Mouse (Mus musculus) neural tube, embryonic 14.5 days (tissue): Measurements from ENCODE around the gene Zdhhc22. TPM values are rescaled to one million over a fixed set of nuclear protein-coding genes. Genes with fewer than 3 reads are reported as not detected.
A peak's percentile ranks its signal among the peaks of the same experiment; 100 is the strongest.

ENCODE experiments used
- ATAC-seq: fragments of 200-750 bp; cut with Nextera tagmentation; 2 replicates; pipeline ENCODE4 v1.8.0; 2017; ENCODE audit warnings: low read depth, mild to moderate bottlenecking, moderate TSS enrichment, moderate library complexity
- H3K27ac ChIP-seq: fragments of 300-500 bp; sonication (generic); 2 replicates; pipeline ENCODE4 v1.5.1; 2014; ENCODE audit warnings: low read depth, mild to moderate bottlenecking, control low read depth, low read length, moderate library complexity, mixed read lengths
- H3K27me3 ChIP-seq: fragments of 300-500 bp; sonication (generic); 2 replicates; pipeline ENCODE4 v1.6.1; 2014; ENCODE audit warnings: low read length; ENCODE audit not compliant: control insufficient read depth, insufficient read depth
- H3K36me3 ChIP-seq: fragments of 300-500 bp; sonication (generic); 2 replicates; pipeline ENCODE4 v1.6.1; 2014; ENCODE audit warnings: low read length, mixed read lengths; ENCODE audit not compliant: control insufficient read depth, insufficient read depth
- H3K4me1 ChIP-seq: fragments of 300-500 bp; sonication (generic); 2 replicates; pipeline ENCODE4 v1.6.1; 2014; ENCODE audit warnings: low read length; ENCODE audit not compliant: control insufficient read depth, insufficient read depth
- H3K4me2 ChIP-seq: fragments of 300-500 bp; sonication (generic); 2 replicates; pipeline ENCODE4 v1.6.1; 2014; ENCODE audit warnings: mild to moderate bottlenecking, low read depth, low read length, control low read depth
- H3K4me3 ChIP-seq: fragments of 300-500 bp; sonication (generic); 2 replicates; pipeline ENCODE4 v1.5.1; 2014; ENCODE audit warnings: low read depth, low read length, control low read depth, mixed read lengths
- H3K9ac ChIP-seq: fragments of 300-500 bp; sonication (generic); replicated peaks from 2 replicates; pipeline ENCODE4 v1.6.1; 2014; ENCODE audit warnings: low read depth, mild to moderate bottlenecking, control low read depth, low read length, mixed read lengths
- H3K9me3 ChIP-seq: fragments of 300-500 bp; sonication (generic); 2 replicates; pipeline ENCODE4 v1.6.1; 2016; ENCODE audit warnings: low read length; ENCODE audit not compliant: control insufficient read depth
- WGBS: fragments of 180-500 bp; shearing (Covaris S2); extraction: QIAGEN DNeasy Blood & Tissue Kit; methylation state at CpG from one replicate; pipeline ENCODE4 v1.1.7; 2014; 5-methylcytosine and 5-hydroxymethylcytosine counted together
- polyA plus RNA-seq: library from polyadenylated mRNA; unstranded; fragments of >200 nt; fragmentation: Nextera tagmentation; extraction: Ambion mirVana; gene quantifications from 2 replicates; pipeline ENCODE4 v1.2.1, GENCODE M21; 2014

Zdhhc22 gene
- polyA plus RNA-seq, 1 experiment from 2014 or later, result 10.3 TPM

GRCm38 (mm10) chr12:87000840-87001176 lies 10.6 kb upstream of the Zdhhc22 start:
- no peak overlapping the region for H3K9ac ChIP-seq
- H3K4me3 ChIP-seq, result no peak overlapping the region
- ATAC-seq, result peak; percentile 67
- no peak overlapping the region for H3K27ac ChIP-seq
- no peaks in the 10 kb centered on the region for H3K9me3 ChIP-seq
- H3K27me3 ChIP-seq, result no peaks in the 10 kb centered on the region
- WGBS, result 27% methylated on average over 6 of the region's 6 CpGs
- no peak overlapping the region for H3K4me2 ChIP-seq
- peaks cover 3% of the 10 kb centered on the region; the same call in 1 of the 2 replicates for H3K4me1 ChIP-seq
- H3K36me3 ChIP-seq, result no peaks in the 10 kb centered on the region

GRCm38 (mm10) chr12:87000151-87000839 lies 10.1 kb upstream of the Zdhhc22 start:
- no peaks in the 10 kb centered on the region for H3K27me3 ChIP-seq
- no peak overlapping the region for H3K4me3 ChIP-seq
- peaks cover 3% of the 10 kb centered on the region; the same call in 1 of the 2 replicates for H3K4me1 ChIP-seq
- WGBS, result 53% methylated on average over 5 of the region's 5 CpGs
- peak; percentile 35 for ATAC-seq
- H3K9me3 ChIP-seq, result no peaks in the 10 kb centered on the region
- no peak overlapping the region for H3K9ac ChIP-seq
- no peaks in the 10 kb centered on the region for H3K36me3 ChIP-seq
- no peak overlapping the region for H3K27ac ChIP-seq
- H3K4me2 ChIP-seq, result no peak overlapping the region

- Histone ChIP-seq H3K4me3 (no peak overlapping the region), H3K9me3 (no peaks in the 10 kb centered on the region), H3K27ac (no peak overlapping the region), H3K4me2 (no peak overlapping the region), H3K36me3 (no peaks in the 10 kb centered on the region), H3K27me3 (no peaks in the 10 kb centered on the region), H3K9ac (no peak overlapping the region), H3K4me1 (peaks cover 3% of the 10 kb centered on the region; the same call in 1 of the 2 replicates)
- ATAC-seq, result no peak
- WGBS, result 75% methylated on average over 10 of the region's 10 CpGs
Measured at GRCm38 (mm10) chr12:86999283-86999820, 9.1 kb upstream of the Zdhhc22 start.

GRCm38 (mm10) chr12:86998699-86999098 lies 8.5 kb upstream of the Zdhhc22 start:
- no peak for ATAC-seq
- H3K4me2 ChIP-seq, result no peak overlapping the region
- no peaks in the 10 kb centered on the region for H3K27me3 ChIP-seq
- H3K27ac ChIP-seq, result no peak overlapping the region
- H3K9me3 ChIP-seq, result no peaks in the 10 kb centered on the region
- H3K9ac ChIP-seq, result no peak overlapping the region
- WGBS, result 89% methylated on average over 4 of the region's 4 CpGs
- no peak overlapping the region for H3K4me3 ChIP-seq
- peaks cover 3% of the 10 kb centered on the region; the same call in 1 of the 2 replicates for H3K4me1 ChIP-seq
- no peaks in the 10 kb centered on the region for H3K36me3 ChIP-seq

- 78% methylated on average over 6 of the region's 6 CpGs for WGBS
- Histone ChIP-seq H3K27me3 (no peaks in the 10 kb centered on the region; the same call in 1 of the 2 replicates), H3K27ac (no peak overlapping the region), H3K9ac (no peak overlapping the region), H3K9me3 (no peaks in the 10 kb centered on the region), H3K36me3 (no peaks in the 10 kb centered on the region), H3K4me2 (no peak overlapping the region), H3K4me1 (no peaks in the 10 kb centered on the region), H3K4me3 (no peak overlapping the region)
- no peak for ATAC-seq
Measured at GRCm38 (mm10) chr12:86995931-86996330, 5.7 kb upstream of the Zdhhc22 start.

GRCm38 (mm10) chr12:86994776-86995175 lies 4.5 kb upstream of the Zdhhc22 start:
- no peak overlapping the region for H3K4me2 ChIP-seq
- no peaks in the 10 kb centered on the region for H3K9me3 ChIP-seq
- peaks cover under 1% of the 10 kb centered on the region; the same call in 1 of the 2 replicates for H3K4me1 ChIP-seq
- H3K9ac ChIP-seq, result no peak overlapping the region
- ATAC-seq, result no peak
- no peak overlapping the region for H3K4me3 ChIP-seq
- H3K36me3 ChIP-seq, result no peaks in the 10 kb centered on the region
- H3K27me3 ChIP-seq, result peaks cover 1% of the 10 kb centered on the region
- WGBS, result 49% methylated on average over 3 of the region's 3 CpGs
- H3K27ac ChIP-seq, result no peak overlapping the region

- WGBS, result 28% methylated on average over 4 of the region's 4 CpGs
- peaks cover 6% of the 10 kb centered on the region; the same call in 1 of the 2 replicates for H3K4me1 ChIP-seq
- H3K27me3 ChIP-seq, result peaks cover 5% of the 10 kb centered on the region
- no peaks in the 10 kb centered on the region for H3K9me3 ChIP-seq
- 0 out of 2 replicates have a peak overlapping the region, but pooled peaks have one; percentile 28 for H3K27ac ChIP-seq
- no peaks in the 10 kb centered on the region for H3K36me3 ChIP-seq
- no peak overlapping the region for H3K4me3 ChIP-seq
- H3K9ac ChIP-seq, result no peak overlapping the region
- no peak overlapping the region for H3K4me2 ChIP-seq
- ATAC-seq, result no peak
Measured at GRCm38 (mm10) chr12:86994166-86994565, 3.9 kb upstream of the Zdhhc22 start.

GRCm38 (mm10) chr12:86990755-86991110 lies 503 bp upstream of the Zdhhc22 start:
- 88% methylated on average over 1 of the region's 2 CpGs for WGBS
- H3K9me3 ChIP-seq, result no peaks in the 10 kb centered on the region
- H3K27ac ChIP-seq, result no peak overlapping the region
- peak overlapping the region; percentile 77 for H3K9ac ChIP-seq
- peaks cover 6% of the 10 kb centered on the region; the same call in 1 of the 2 replicates for H3K4me1 ChIP-seq
- 0 out of 2 replicates have a peak, but pooled peaks have one; percentile 4 for ATAC-seq
- H3K4me3 ChIP-seq, result peak overlapping the region; percentile 58
- H3K36me3 ChIP-seq, result no peaks in the 10 kb centered on the region
- peaks cover 29% of the 10 kb centered on the region for H3K27me3 ChIP-seq
- peak overlapping the region; percentile 84 for H3K4me2 ChIP-seq

GRCm38 (mm10) chr12:86989378-86989777 lies 852 bp downstream of the Zdhhc22 start:
- H3K36me3 ChIP-seq, result no peaks in the 10 kb centered on the region
- H3K27ac ChIP-seq, result no peak overlapping the region
- peak overlapping the region; percentile 84 for H3K4me2 ChIP-seq
- H3K27me3 ChIP-seq, result peaks cover 35% of the 10 kb centered on the region
- no peaks in the 10 kb centered on the region for H3K9me3 ChIP-seq
- WGBS, result 3% methylated on average over 15 of the region's 15 CpGs
- no peak for ATAC-seq
- H3K9ac ChIP-seq, result peak overlapping the region; percentile 77
- H3K4me3 ChIP-seq, result peak overlapping the region; percentile 58
- H3K4me1 ChIP-seq, result peaks cover 6% of the 10 kb centered on the region; the same call in 1 of the 2 replicates
